Mouse (Mus musculus) left cerebral cortex, adult 2 months (tissue): ENCODE measurements around the gene Zfp273. TPM values are rescaled to one million over a fixed set of nuclear protein-coding genes. Genes with fewer than 3 reads are reported as not detected.

ENCODE experiments used
- total RNA-seq, 2 experiments: library from RNA; stranded (reverse); gene quantifications; 2 replicates each; pipeline ENCODE4 v1.2.3; 2021

Gene Zfp273
- total RNA-seq, 2 experiments from 2014 or later = 5.3 to 7.2 TPM

Other genes starting within 250 kb of the Zfp273 start
- gene Zfp729b, start 204.0 kb upstream of the Zfp273 start, total RNA-seq = 1 to 10 TPM; 8.3 to 8.9 TPM
- under 1 TPM; 0.28 to 0.84 TPM for gene Gm49345, start 176.0 kb upstream of the Zfp273 start, total RNA-seq
- 1 to 10 TPM; 8.0 to 8.9 TPM for gene Zfp729a, start 175.9 kb upstream of the Zfp273 start, total RNA-seq
- gene Zfp738, start 126.7 kb upstream of the Zfp273 start, total RNA-seq = 10 to 100 TPM; 24.2 to 26.0 TPM
- 10 to 100 TPM; 14.0 to 14.6 TPM for gene Zfp65, start 84.6 kb upstream of the Zfp273 start, total RNA-seq
- gene Zfp85, start 58.5 kb upstream of the Zfp273 start, total RNA-seq = 1 to 10 TPM; 5.8 to 6.5 TPM
- 1 to 10 TPM; 4.4 to 4.7 TPM for gene Zfp493, start 34.0 kb upstream of the Zfp273 start, total RNA-seq
- 10 to 100 TPM; 16.0 to 18.1 TPM for gene Gm10037, start 17.4 kb downstream of the Zfp273 start, total RNA-seq
- gene BC048507, start 49.6 kb downstream of the Zfp273 start, total RNA-seq = not detected